Mouse (Mus musculus): ENCODE data around the gene Acat1.
A peak's percentile ranks its signal among the peaks of the same experiment; 100 is the strongest.

Gene Acat1

GRCm38 (mm10) chr9:53609968-53610781 is at the start of gene Acat1:
Gene Acat1, minus strand, starts transcription at chr9:53610382.
- peak; percentile 90 to 92 for DNase-seq (ENCODE audit: low spot score in 2 of 2)

- DNase-seq (ENCODE audit: low spot score in 2 of 2), result no peak
These were observed 24.6 kb upstream of the Acat1 start for GRCm38 (mm10) chr9:53634796-53635195.

- no peak for DNase-seq (ENCODE audit: low spot score in 2 of 2)
These were observed 5.1 kb upstream of the Acat1 start for GRCm38 (mm10) chr9:53615246-53615645.

- DNase-seq (ENCODE audit: low spot score in 2 of 2), result no peak
These were observed 4.1 kb upstream of the Acat1 start for GRCm38 (mm10) chr9:53614286-53614685.

GRCm38 (mm10) chr9:53609306-53609967 is 745 bp downstream of the Acat1 start:
- no peak for DNase-seq (ENCODE audit: low spot score in 2 of 2)

- DNase-seq (ENCODE audit: low spot score in 2 of 2), result no peak
These were observed 2.4 kb downstream of the Acat1 start for GRCm38 (mm10) chr9:53607816-53608215.

- DNase-seq (ENCODE audit: low spot score in 2 of 2), result no peak
These were observed 3.0 kb downstream of the Acat1 start for GRCm38 (mm10) chr9:53607192-53607591.

GRCm38 (mm10) chr9:53604954-53605353 is 5.2 kb downstream of the Acat1 start:
- DNase-seq (ENCODE audit: low spot score in 2 of 2), result no peak

- no peak for DNase-seq (ENCODE audit: low spot score in 2 of 2)
These were observed 6.3 kb downstream of the Acat1 start for GRCm38 (mm10) chr9:53603849-53604248.

GRCm38 (mm10) chr9:53603384-53603783 is 6.8 kb downstream of the Acat1 start:
- no peak for DNase-seq (ENCODE audit: low spot score in 2 of 2)

- no peak for DNase-seq (ENCODE audit: low spot score in 2 of 2)
These were observed 8.6 kb downstream of the Acat1 start for GRCm38 (mm10) chr9:53601541-53601940.

GRCm38 (mm10) chr9:53598631-53599030 is 11.6 kb downstream of the Acat1 start:
- DNase-seq (ENCODE audit: low spot score in 2 of 2), result no peak

- DNase-seq (ENCODE audit: low spot score in 2 of 2), result no peak
These were observed 13.1 kb downstream of the Acat1 start for GRCm38 (mm10) chr9:53596971-53597600.

GRCm38 (mm10) chr9:53594764-53595163 is 15.4 kb downstream of the Acat1 start:
- DNase-seq (ENCODE audit: low spot score in 2 of 2), result peak; percentile 31 to 41

- DNase-seq (ENCODE audit: low spot score in 2 of 2), result no peak
These were observed 28.3 kb downstream of the Acat1 start for GRCm38 (mm10) chr9:53581870-53582269.

GRCm38 (mm10) chr9:53575721-53576120 is 34.5 kb downstream of the Acat1 start:
- DNase-seq (ENCODE audit: low spot score in 2 of 2), result no peak

- no peak for DNase-seq (ENCODE audit: low spot score in 2 of 2)
These were observed 37.5 kb downstream of the Acat1 start for GRCm38 (mm10) chr9:53572516-53573307.

GRCm38 (mm10) chr9:53570662-53571061 is 39.5 kb downstream of the Acat1 start:
- no peak for DNase-seq (ENCODE audit: low spot score in 2 of 2)

GRCm38 (mm10) chr9:53537336-53537965 is 72.7 kb downstream of the Acat1 start:
- peak in 1 of 2 experiments; percentile 15 for DNase-seq (ENCODE audit: low spot score in 2 of 2)

- peak; percentile 93 to 99 for DNase-seq (ENCODE audit: low spot score in 2 of 2)
These were observed 73.4 kb downstream of the Acat1 start, which contains the start of the genes Atm and Npat for GRCm38 (mm10) chr9:53536558-53537320. Gene Atm, minus strand, starts transcription at chr9:53536740. Gene Npat, plus strand, starts transcription at chr9:53537047.
